Mouse (Mus musculus) layer of hippocampus, postnatal 25 days (tissue): ENCODE results near the gene Insr. TPM values are rescaled to one million over a fixed set of nuclear protein-coding genes. Genes with fewer than 3 reads are reported as not detected.

ENCODE experiments used
- DNase-seq, 2 experiments: peaks; one replicate each; pipeline ENCODE4 v3.0.0; 2022; ENCODE audit warnings: mixed read lengths in 2 of 2, low spot score in 1 of 2; ENCODE audit errors: extremely low spot score in 1 of 2
- total RNA-seq, 2 experiments: library from RNA; stranded (reverse); gene quantifications; 2 replicates each; pipeline ENCODE4 v1.2.3; 2021

Gene Insr
- total RNA-seq, 2 experiments from 2014 or later = 40.9 to 52.6 TPM

- no peak for DNase-seq
Measured at GRCm38 (mm10) chr8:3236277-3236676, 43.1 kb downstream of the Insr start.

- DNase-seq = no peak
Measured at GRCm38 (mm10) chr8:3234569-3234968, 44.8 kb downstream of the Insr start.

GRCm38 (mm10) chr8:3232601-3233000 lies 46.8 kb downstream of the Insr start:
- DNase-seq = no peak

- no peak for DNase-seq
Measured at GRCm38 (mm10) chr8:3230118-3231060, 49.0 kb downstream of the Insr start.

- DNase-seq = no peak
Measured at GRCm38 (mm10) chr8:3227423-3227822, 52.0 kb downstream of the Insr start.

GRCm38 (mm10) chr8:3225731-3226130 lies 53.7 kb downstream of the Insr start:
- no peak for DNase-seq

- DNase-seq = no peak
Measured at GRCm38 (mm10) chr8:3225184-3225583, 54.2 kb downstream of the Insr start.

- DNase-seq = no peak
Measured at GRCm38 (mm10) chr8:3222636-3222965, 56.8 kb downstream of the Insr start.

- no peak for DNase-seq
Measured at GRCm38 (mm10) chr8:3221960-3222635, 57.3 kb downstream of the Insr start.

- peak; percentile 64 to 69 for DNase-seq
Measured at GRCm38 (mm10) chr8:3221047-3221959, 58.1 kb downstream of the Insr start.

GRCm38 (mm10) chr8:3220502-3220901 lies 58.9 kb downstream of the Insr start:
- DNase-seq = no peak

GRCm38 (mm10) chr8:3219921-3220411 lies 59.5 kb downstream of the Insr start:
- no peak for DNase-seq

GRCm38 (mm10) chr8:3219266-3219665 lies 60.2 kb downstream of the Insr start:
- DNase-seq = no peak

GRCm38 (mm10) chr8:3216541-3217092 lies 62.8 kb downstream of the Insr start:
- DNase-seq = no peak

- DNase-seq = no peak
Measured at GRCm38 (mm10) chr8:3215561-3215960, 63.9 kb downstream of the Insr start.

- no peak for DNase-seq
Measured at GRCm38 (mm10) chr8:3214601-3215000, 64.8 kb downstream of the Insr start.

GRCm38 (mm10) chr8:3211456-3211855 lies 68.0 kb downstream of the Insr start:
- DNase-seq = no peak

GRCm38 (mm10) chr8:3209960-3210359 lies 69.5 kb downstream of the Insr start:
- no peak for DNase-seq

GRCm38 (mm10) chr8:3209268-3209667 lies 70.1 kb downstream of the Insr start:
- DNase-seq = no peak

GRCm38 (mm10) chr8:3208729-3209128 lies 70.7 kb downstream of the Insr start:
- no peak for DNase-seq
